14 mouse cellular contexts compared by ENCODE assay signal in the genomic region with DNA sequence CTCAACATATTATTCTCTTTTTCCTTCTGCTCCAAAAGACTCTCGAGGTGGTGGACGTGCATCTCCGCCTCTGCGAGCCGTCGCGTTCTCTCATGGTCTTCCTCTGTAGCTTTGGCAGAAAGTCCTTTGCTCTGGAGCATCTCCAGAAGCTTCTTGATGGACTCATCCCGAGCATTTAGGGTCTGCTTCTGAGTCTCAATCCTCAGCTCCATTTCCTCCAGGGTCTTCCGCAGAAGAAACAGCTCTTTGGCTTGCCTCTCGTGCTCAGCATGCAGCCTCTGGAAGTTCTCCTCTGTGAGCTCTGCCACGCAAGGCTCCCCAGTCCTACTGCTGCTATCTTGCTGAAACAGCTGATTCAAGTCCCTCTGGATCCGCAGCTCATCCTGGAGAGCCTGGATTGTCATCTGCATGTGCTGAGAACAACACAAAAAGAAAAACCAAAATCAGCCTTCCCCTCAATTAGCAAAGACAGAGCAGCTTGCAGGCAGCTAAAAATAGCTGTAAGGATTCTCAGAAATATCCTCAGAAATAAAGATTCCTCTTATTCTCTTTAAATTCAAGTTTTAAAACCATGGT. TPM values are rescaled to one million over a fixed set of nuclear protein-coding genes. Genes with fewer than 3 reads are reported as not detected.
DNase-seq lines count a peak whose midpoint lies in the region; ATAC-seq and TF ChIP-seq lines count a peak whose summit lies in the region.
"Had no signal": no experiment of that assay in that cellular context is flagged by ENCODE, and none has a peak within 500 bp of the region (broad histone marks: within the 10 kb centered on the region; RNA-seq: fewer than 3 reads in every experiment).

No protein-coding gene starts in this region.

- TF ChIP-seq CTCF in forebrain, postnatal 0 days (IDR thresholded peaks at IDR 0.05; ENCODE audit: low read depth) = no peak
- TF ChIP-seq CTCF in intestine, postnatal 0 days (IDR thresholded peaks at IDR 0.05; ENCODE audit: low read depth) = no peak

- H3K9ac ChIP-seq in forebrain, postnatal 0 days = no peak overlapping the region
- no peak overlapping the region for H3K9ac ChIP-seq in forebrain, embryonic 11.5 days (ENCODE audit: low read length)
- no peak overlapping the region for H3K9ac ChIP-seq in intestine, postnatal 0 days (ENCODE audit: low read depth, low read length)
- H3K9ac ChIP-seq: liver, postnatal 0 days had no signal

- H3K27me3 ChIP-seq in forebrain, postnatal 0 days (ENCODE audit: insufficient read depth, low read length) = no peaks in the 10 kb centered on the region
- H3K27me3 ChIP-seq in forebrain, embryonic 11.5 days (ENCODE audit: control insufficient read depth, insufficient read depth, low read length) = no peaks in the 10 kb centered on the region
- H3K27me3 ChIP-seq in intestine, postnatal 0 days (replicated peaks; ENCODE audit: control insufficient read depth, insufficient read depth, low read length) = no peaks in the 10 kb centered on the region

- no peaks in the 10 kb centered on the region for H3K9me3 ChIP-seq in forebrain, postnatal 0 days (ENCODE audit: low read length)
- no peaks in the 10 kb centered on the region for H3K9me3 ChIP-seq in forebrain, embryonic 11.5 days (ENCODE audit: control insufficient read depth, low read length)
- no peaks in the 10 kb centered on the region for H3K9me3 ChIP-seq in intestine, postnatal 0 days (ENCODE audit: control insufficient read depth)
- H3K9me3 ChIP-seq: G1E; hindbrain, embryonic 10.5 days had no signal

- peak; percentile 62 for ATAC-seq in forebrain, postnatal 0 days
- no peak for ATAC-seq in forebrain, embryonic 11.5 days (replicated peaks; ENCODE audit: low FRiP score)
- ATAC-seq in intestine, postnatal 0 days = no peak
- ATAC-seq: activated CD4-positive, CD25-positive, alpha-beta regulatory T cell, adult 4 months; liver, postnatal 0 days had no signal

- no peaks in the 10 kb centered on the region for H3K4me1 ChIP-seq in forebrain, postnatal 0 days (ENCODE audit: insufficient read depth)
- no peaks in the 10 kb centered on the region for H3K4me1 ChIP-seq in forebrain, embryonic 11.5 days (replicated peaks; ENCODE audit: control insufficient read depth, insufficient read depth, low read length)
- no peaks in the 10 kb centered on the region for H3K4me1 ChIP-seq in intestine, postnatal 0 days (replicated peaks; ENCODE audit: control insufficient read depth, insufficient read depth, low read length)
- H3K4me1 ChIP-seq: hindbrain, embryonic 10.5 days had no signal

- H3K4me2 ChIP-seq in forebrain, postnatal 0 days (ENCODE audit: low read depth) = no peak overlapping the region
- H3K4me2 ChIP-seq in forebrain, embryonic 11.5 days (ENCODE audit: low read depth, low read length, severe bottlenecking) = no peak overlapping the region
- H3K4me2 ChIP-seq in intestine, postnatal 0 days (replicated peaks; ENCODE audit: low read depth) = no peak overlapping the region

- H3K27ac ChIP-seq in forebrain, postnatal 0 days (ENCODE audit: low read depth, low read length) = peak overlapping the region; percentile 29; the same call in 1 of the 2 replicates
- no peak overlapping the region for H3K27ac ChIP-seq in forebrain, embryonic 11.5 days (ENCODE audit: low read depth, low read length)
- no peak overlapping the region for H3K27ac ChIP-seq in intestine, postnatal 0 days (ENCODE audit: low read depth, low read length)
- H3K27ac ChIP-seq: hindbrain, embryonic 10.5 days had no signal

- H3K4me3 ChIP-seq in forebrain, postnatal 0 days (ENCODE audit: low read depth, low read length) = no peak overlapping the region
- no peak overlapping the region for H3K4me3 ChIP-seq in forebrain, embryonic 11.5 days (ENCODE audit: low read depth, low read length)
- no peak overlapping the region for H3K4me3 ChIP-seq in intestine, postnatal 0 days (ENCODE audit: low read depth, low read length)
- H3K4me3 ChIP-seq: hindbrain, embryonic 10.5 days had no signal

- DNase-seq in forebrain, postnatal 0 days = peak; percentile 35
- no peak for DNase-seq in forebrain, embryonic 11.5 days (ENCODE audit: low spot score)
- DNase-seq in cerebellum, postnatal 14 days = peak; percentile 33 to 57
- DNase-seq in layer of hippocampus, adult 9-10 months (ENCODE audit: low spot score) = peak; percentile 11
- DNase-seq in right cerebral cortex, postnatal 14 days = peak; percentile 25
- DNase-seq in retina, postnatal 1 day = no peak
- no peak for DNase-seq in embryo, embryonic 10 days (ENCODE audit: low spot score)
- DNase-seq: B cell, adult 2 months; liver, postnatal 0 days; thymus, postnatal 4 days had no signal

- 82% methylated on average over 12 of the region's 12 CpGs for WGBS in forebrain, postnatal 0 days
- WGBS in forebrain, embryonic 11.5 days = 93% methylated on average over 12 of the region's 12 CpGs
- 89% methylated on average over 12 of the region's 12 CpGs for WGBS in intestine, postnatal 0 days

- H3K36me3 ChIP-seq in forebrain, postnatal 0 days (ENCODE audit: insufficient read depth) = no peaks in the 10 kb centered on the region
- H3K36me3 ChIP-seq in forebrain, embryonic 11.5 days (ENCODE audit: control insufficient read depth, insufficient read depth, low read length) = no peaks in the 10 kb centered on the region
- H3K36me3 ChIP-seq in intestine, postnatal 0 days (ENCODE audit: control insufficient read depth, insufficient read depth) = peaks cover 8% of the 10 kb centered on the region; the same call in 1 of the 2 replicates

RNA-seq across cellular contexts. Expression of gene Erc1, which starts 51.0 kb away (rescaled TPM):
- 67.2 and 83.3 TPM in 2 replicates for total RNA-seq in forebrain, postnatal 0 days (2014; rRNA removed)
- 30.5 and 43.3 TPM in 2 replicates for polyA plus RNA-seq in forebrain, postnatal 0 days (2015; fragmentation: Nextera tagmentation; extraction: Ambion mirVana)
- polyA plus RNA-seq in forebrain, embryonic 11.5 days (2014; fragmentation: Nextera tagmentation; extraction: Ambion mirVana) = 31.4 and 33.7 TPM in 2 replicates
- 4.5 and 5.4 TPM in 2 replicates for polyA plus RNA-seq in intestine, postnatal 0 days (2015; fragmentation: Nextera tagmentation; extraction: Ambion mirVana)

Comparison
In these comparisons a context has a peak if more than half of its experiments do, and no peak if none do; other contexts are left out.
1. DNase-seq: peak in forebrain, postnatal 0 days (single experiment), cerebellum, postnatal 14 days (2 of 2), layer of hippocampus, adult 9-10 months (single experiment) and right cerebral cortex, postnatal 14 days (single experiment); none in forebrain, embryonic 11.5 days (single experiment), retina, postnatal 1 day (single experiment) and embryo, embryonic 10 days (single experiment).